Mouse (Mus musculus) liver, adult (tissue): ENCODE measurements around the gene Gdf3.

Experiments
- GATA4 ChIP-seq: IDR thresholded peaks from 2 replicates; pipeline ENCODE4 v1.6.1; 2014; ENCODE audit warnings: mild to moderate bottlenecking, low read length; ENCODE audit not compliant: insufficient replicate concordance

The Gdf3 gene

DNA sequence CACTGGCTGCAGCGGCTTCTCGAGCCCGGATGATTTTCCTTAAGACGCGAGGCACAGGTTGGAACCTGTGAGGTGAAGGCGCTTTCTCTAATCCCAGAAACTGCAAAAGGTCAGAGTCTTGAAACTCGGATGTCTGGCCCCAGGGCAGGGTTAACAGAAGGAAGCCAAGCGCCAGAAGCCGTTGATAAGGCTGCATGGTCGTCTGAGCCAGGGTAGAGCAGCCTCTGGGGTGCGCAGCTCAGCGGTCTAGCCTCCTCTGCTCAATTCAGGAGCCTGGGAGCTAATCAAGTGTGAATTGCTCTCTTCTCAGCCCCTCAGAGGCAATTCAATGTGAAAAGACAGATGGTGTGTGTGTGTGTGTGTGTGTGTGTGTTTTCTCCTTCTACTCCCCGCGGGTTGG lies at the start of gene Gdf3:
Gdf3 (minus strand) TSS at position 317 of the 400 bp plus-strand sequence.
- TF ChIP-seq GATA4: no peak

DNA sequence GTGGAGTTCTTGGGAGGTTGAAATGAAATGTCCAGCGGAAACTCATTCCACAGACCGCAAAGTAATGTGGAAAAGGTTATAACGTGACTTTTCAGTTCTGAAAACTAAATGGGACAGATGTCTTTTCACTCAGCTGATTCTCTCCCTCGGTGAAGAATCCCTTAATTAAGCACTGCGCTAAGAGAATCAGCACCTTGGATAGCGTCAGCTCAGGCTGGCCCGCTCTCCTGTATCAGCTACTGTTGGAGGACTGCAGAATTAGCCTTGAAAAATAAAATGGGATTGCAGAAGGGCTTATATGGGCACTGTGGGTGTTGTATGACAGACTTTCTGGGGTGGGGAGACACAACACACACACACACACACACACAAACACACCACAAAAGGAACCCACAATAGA lies 49.7 kb upstream of the Gdf3 start:
- no peak for TF ChIP-seq GATA4

DNA sequence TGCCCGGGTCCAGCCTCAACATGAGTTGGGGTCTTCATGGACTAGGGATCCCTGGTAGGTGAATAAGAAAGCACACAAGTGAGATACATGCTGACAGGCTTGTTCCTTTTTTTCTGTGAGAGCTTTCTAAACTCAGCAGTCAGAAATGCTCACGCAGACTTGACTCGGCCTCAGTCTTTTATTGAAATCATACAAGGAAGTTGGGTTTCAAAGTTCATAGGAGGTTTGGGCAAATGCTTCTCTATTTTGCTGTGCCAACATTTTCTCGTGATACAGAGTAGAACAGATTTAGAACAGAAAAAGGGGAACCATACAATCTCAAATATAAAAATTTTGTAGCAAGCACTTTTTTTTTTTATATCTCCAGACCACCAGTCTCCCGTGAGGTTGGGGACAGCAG lies 47.7 kb upstream of the Gdf3 start:
- TF ChIP-seq GATA4: no peak

DNA sequence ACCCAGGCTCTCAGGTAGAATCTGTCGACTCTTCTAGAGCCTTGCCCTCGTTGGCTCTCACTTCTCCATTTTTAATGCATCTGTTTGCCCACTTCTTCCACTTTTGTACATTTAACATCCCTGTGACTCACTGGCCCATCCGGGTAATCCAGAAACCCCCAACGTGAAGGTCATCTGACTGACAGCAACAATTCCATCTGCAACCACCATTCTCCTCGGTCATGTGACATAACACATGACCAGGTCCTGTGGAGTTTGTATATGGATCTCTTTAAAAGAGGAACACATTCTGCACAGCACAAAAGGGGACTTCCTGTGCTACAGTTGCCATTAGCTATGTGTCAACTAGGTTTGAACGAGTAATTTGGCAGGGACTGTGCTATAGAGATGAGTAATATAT lies 44.4 kb upstream of the Gdf3 start:
- no peak for TF ChIP-seq GATA4

DNA sequence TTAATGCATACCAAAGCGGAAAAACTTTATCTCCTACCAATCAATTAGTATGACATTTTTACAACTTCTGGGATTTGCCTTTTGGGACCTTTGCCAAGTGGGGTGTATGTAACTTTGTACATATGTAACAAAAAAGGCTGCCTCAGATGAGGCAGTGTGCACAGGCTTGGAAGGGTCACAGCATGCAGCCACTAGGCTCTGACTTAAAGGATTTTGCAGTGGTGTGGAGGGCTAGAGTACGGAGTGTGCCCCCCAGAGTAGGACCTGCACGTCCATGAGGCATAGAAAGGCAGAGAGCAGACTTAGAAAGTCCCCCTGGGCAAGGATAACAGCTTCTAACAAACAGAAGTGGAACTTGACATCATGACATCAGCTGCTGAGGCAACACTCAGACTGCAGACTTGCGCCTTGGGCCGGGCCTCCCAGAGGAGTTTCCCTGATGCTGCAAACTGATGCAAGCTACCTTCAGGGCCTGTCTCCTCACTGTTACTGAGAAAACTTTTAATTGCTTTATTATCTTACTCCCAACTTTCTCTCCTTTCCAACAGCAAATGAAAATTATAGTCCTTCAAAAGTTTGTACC lies 40.6 kb upstream of the Gdf3 start:
- no peak for TF ChIP-seq GATA4

DNA sequence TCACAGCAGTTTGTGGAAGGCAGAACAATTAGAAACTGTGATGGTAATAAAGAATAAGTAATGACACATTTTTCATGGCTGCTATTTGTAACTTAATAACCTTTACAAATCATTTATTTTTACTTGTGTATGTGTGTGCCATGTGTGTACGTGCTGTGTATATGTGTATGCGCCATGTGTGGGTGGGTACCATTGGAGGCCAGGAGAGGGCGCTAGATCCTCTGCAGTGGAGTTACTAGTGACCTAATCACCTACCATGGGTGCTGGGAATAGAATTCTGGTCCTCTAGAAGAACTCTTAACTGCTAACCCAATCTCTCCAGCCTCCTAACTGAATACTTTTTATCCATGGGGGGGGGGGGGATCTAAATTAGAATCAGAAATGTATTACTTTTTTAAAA lies 40.0 kb upstream of the Gdf3 start:
- TF ChIP-seq GATA4: no peak

DNA sequence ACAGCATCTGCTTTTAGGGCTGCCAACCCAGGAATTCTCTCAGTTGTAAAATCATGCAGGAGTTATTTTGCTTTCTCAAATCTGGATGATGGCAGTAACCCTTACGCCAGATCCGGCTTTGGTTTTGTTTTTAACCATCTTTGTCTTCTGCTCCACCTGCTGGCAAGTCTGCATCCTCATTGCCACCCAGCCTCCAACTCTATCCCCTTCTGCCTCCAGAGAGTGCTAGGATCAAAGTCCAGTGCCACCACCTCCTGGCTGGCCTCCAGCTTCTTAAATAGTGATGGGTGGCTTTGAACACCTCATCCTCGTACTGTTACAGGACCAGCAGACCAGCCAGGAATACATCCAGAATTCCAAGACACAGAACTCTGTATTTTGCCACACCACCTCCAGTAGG lies 26.8 kb upstream of the Gdf3 start:
- no peak for TF ChIP-seq GATA4

DNA sequence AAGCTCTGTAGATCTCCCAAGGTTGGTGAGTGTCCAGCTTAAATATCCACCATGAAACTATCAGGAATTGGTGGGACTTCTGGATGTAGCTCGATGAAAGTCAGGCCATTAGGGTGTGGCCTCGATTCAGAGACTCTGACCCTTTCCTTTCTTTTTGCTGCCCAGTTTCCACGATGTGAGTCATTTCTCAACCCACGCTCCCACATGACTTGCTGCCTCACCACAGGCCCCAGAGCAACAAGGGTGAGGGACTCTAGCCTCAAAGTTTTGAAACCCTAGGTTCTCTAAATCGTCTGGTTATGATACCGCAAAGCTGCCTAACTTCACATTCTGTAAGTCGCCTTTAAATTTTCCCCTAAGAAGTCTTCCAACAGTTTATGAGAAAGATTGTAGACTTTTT lies 25.4 kb upstream of the Gdf3 start:
- TF ChIP-seq GATA4: no peak

DNA sequence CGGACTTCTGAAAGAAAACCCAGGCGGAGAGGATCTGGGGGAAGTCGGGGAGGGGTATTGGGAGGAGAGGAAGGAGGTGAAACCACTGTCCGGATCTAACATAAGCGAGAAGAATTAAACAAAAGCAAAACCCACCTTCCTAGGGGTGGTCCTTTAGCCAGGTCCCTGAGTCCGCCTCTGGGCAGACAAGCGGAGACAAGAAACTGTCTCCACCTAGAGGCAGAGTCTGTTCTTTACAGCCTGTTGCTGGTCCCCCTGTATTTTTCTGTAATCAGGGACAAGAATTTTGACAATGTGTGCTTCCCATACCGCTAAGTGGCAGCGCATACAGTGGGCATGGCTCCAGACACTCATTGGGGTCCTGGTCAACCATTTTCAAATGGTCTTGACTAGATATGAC lies 23.5 kb upstream of the Gdf3 start:
- no peak for TF ChIP-seq GATA4

DNA sequence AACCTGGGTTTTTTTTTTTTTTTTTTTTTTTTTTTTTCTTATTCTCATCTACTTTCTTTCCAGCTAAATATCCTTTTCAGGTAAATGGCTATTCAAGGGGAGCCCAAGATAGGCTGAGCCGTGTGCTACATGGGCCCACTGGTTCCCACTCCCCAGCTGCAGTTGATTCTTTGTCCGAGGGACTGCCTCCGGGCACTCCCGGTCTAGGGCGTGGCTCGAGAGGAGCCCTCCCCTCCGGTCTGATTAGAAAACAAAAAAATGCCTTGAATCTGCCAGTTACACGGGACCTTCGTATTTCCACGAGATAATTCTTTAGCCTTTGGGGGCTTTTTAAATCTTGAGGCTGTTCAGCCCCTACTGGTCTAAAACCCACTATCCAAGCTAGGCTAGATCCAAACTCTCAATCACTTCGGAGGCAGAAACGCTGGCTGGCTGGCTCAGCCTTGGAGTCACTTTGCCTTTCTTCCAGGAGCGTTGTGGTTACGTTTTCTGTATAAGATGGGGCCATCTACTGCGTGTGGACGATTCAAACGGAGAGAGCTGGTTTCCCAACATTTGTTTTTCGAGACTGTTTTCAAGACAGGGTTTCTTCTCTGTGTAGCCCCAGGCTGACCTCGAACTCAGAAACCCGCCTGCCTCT lies 17.7 kb upstream of the Gdf3 start:
- no peak for TF ChIP-seq GATA4

DNA sequence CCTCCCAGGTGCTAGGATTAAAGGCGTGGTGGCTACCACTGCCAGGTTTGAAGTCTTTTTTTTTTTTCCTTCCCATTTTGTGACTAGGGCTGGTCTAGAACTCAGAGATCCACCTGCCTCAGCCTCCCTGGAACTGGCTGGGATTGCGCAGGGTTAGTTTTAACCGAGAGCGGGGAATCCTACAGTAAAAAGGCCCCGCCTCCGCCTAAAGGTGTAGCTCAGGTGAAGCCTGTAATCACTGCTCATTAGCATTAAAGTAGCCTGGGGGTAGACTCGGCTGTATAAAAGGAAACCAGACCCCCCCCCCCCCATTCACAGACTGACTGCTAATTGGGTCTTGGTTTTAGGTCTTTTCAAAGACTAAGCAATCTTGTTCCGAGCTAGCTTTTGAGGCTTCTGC lies 16.2 kb upstream of the Gdf3 start, which contains the start of gene Dppa3:
Dppa3 (plus strand) TSS at position 301 of the 400 bp plus-strand sequence.
- TF ChIP-seq GATA4: no peak

DNA sequence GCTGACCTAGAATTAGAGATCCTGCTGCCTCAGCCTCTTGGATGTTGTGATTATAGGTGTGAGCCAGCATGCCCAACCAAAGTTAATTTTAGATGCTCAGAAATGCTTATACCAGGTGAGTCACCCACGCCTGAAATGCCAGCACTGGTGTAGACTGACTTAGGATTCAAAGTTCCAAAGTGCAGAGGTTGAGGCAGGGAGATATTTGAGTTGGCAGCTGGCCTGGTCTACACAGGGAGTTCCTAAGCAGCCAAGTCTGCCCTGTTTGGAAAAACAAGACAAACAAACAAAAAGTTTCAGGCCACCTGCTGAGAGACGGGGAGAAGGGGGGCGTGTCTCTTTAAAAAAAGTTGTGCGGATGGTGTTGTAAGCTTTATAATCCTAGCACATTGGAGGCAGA lies 15.3 kb upstream of the Gdf3 start:
- no peak for TF ChIP-seq GATA4

DNA sequence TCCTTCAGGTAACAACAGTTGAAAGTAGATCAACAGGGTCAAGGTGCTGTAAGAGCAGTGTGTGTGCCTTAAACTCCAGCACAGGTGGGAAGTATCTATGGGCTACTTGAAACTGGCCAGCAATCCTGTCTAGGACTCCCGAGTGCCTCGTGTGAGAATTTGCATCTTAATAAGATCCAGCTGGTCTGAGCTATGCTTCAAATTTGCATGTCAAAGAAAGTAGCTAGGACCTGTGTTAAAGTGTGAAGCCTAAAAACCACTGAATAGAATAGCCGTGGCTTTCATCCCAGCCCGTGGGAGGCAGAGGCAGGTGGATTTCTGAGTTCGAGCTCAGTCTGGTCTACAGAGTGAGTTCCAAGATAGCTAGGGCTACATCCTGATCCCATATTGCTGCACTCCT lies 14.6 kb upstream of the Gdf3 start:
- TF ChIP-seq GATA4: no peak

DNA sequence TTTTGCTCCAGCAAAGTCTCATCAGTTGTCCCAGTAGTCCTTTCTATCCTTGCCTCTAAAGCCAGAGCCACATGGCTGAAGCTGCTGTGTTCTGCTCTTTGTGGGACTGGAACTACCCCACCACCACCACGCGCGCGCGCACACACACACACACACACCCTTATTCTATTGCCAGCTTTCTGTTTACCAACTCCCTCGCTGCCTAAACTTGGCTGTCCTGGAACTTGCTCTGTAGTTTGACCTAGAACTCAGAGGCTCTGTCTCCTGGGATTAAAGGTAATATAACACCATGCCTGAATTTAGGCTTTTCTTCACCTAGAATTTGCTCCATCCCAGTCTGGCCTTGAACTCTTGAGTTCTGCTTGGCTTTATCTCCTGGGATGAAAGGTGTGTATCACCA lies 11.2 kb upstream of the Gdf3 start:
- no peak for TF ChIP-seq GATA4

DNA sequence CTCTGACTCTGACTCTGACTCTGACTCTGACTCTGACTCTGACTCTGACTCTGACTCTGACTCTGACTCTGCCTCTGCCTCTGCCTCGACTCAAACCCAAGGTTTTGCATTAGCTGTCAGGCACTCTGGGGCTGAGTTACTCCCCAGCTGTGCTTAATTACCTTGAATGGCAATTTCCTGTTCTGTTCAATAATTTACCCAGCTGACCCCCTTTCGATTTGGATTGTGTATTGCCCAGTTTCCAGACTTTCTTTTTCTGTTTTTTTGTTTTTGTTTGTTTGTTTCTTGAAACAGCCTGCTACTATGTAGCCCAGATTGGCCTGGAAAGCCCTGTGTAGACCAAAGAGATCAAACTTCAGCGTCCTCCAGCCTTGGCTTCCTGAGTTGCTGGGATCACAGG lies 6.1 kb upstream of the Gdf3 start:
- no peak for TF ChIP-seq GATA4

DNA sequence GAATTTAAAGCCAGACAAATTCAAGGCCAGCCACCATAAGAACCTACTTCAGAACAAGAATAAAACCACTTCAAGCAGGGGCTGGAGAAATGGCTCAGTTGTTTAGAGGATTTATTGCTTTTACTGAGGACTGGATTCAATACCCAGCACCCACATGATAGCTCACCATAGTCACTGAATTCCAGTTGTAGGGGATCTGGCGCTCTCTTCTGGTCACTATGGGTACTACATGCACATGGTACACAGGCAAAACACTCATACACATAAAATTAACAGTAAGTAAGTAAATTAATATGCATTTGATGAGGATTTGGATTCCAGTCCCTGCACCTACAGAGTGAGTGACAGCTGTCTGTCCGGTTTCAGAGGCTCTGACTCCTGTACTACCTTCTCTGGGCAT lies 4.2 kb upstream of the Gdf3 start:
- TF ChIP-seq GATA4: no peak

DNA sequence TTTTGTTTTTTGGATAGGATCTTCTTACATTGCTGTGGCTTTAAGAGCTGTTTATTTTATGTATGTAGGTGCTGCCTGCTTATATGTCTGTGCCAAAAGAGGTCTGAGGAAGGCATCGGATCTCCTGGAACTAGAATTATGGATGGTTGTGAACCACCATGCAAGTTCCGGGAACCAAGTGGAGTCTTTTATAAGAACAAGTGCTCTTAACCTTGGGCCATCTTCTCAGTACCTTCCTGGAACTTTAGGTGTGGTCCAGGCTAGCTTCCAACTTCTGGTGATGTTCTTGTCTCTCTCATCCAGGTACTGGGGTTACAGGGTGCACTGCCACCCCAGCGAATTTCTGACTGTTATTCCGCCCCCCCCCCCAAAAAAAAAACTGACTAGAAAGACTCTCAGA lies 2.5 kb upstream of the Gdf3 start:
- no peak for TF ChIP-seq GATA4
